Mouse (Mus musculus) hindbrain, postnatal 0 days (tissue): ENCODE results near the gene Fignl1. TPM values are rescaled to one million over a fixed set of nuclear protein-coding genes. Genes with fewer than 3 reads are reported as not detected.

Source experiments
- ATAC-seq: fragments of 200-750 bp; cut with Nextera tagmentation; 2 replicates; pipeline ENCODE4 v1.8.0; 2017; ENCODE audit warnings: mild to moderate bottlenecking, moderate TSS enrichment, moderate library complexity
- DNase-seq: peaks from one replicate; pipeline ENCODE4 v3.0.0-alpha.2; 2015; ENCODE audit warnings: low spot score
- H3K27ac ChIP-seq: fragments of 300-500 bp; sonication (generic); 2 replicates; pipeline ENCODE4 v1.5.1; 2014; ENCODE audit warnings: mild to moderate bottlenecking
- H3K27me3 ChIP-seq: fragments of 300-500 bp; sonication (generic); 2 replicates; pipeline ENCODE4 v1.6.1; 2014; ENCODE audit warnings: low read length, mixed read lengths; ENCODE audit not compliant: insufficient read depth
- H3K36me3 ChIP-seq: fragments of 300-500 bp; sonication (generic); 2 replicates; pipeline ENCODE4 v1.6.1; 2014; ENCODE audit warnings: low read length, mixed read lengths; ENCODE audit not compliant: insufficient read depth
- H3K4me1 ChIP-seq: fragments of 300-500 bp; sonication (generic); 2 replicates; pipeline ENCODE4 v1.6.1; 2014; ENCODE audit warnings: antibody characterized with exemption, low read length, mixed read lengths; ENCODE audit not compliant: insufficient read depth
- H3K4me2 ChIP-seq: fragments of 300-500 bp; sonication (generic); 2 replicates; pipeline ENCODE4 v1.6.1; 2014; ENCODE audit warnings: low read depth, mild to moderate bottlenecking, low read length, moderate library complexity, mixed read lengths
- H3K4me3 ChIP-seq: fragments of 300-500 bp; sonication (generic); 2 replicates; pipeline ENCODE4 v1.5.1; 2014; ENCODE audit warnings: low read length
- H3K9ac ChIP-seq: fragments of 300-500 bp; sonication (generic); replicated peaks from 2 replicates; pipeline ENCODE4 v1.6.1; 2014; ENCODE audit warnings: mild to moderate bottlenecking, low read length, moderate library complexity, mixed read lengths
- H3K9me3 ChIP-seq: fragments of 300-500 bp; sonication (generic); 2 replicates; pipeline ENCODE4 v1.6.1; 2016; ENCODE audit warnings: low read length, mixed read lengths
- CTCF ChIP-seq: IDR thresholded peaks from 2 replicates; pipeline ENCODE4 v1.5.1; 2016; ENCODE audit warnings: antibody characterized with exemption, control low read depth, low read depth
- WGBS: fragments of 180-500 bp; shearing (Covaris S2); extraction: QIAGEN DNeasy Blood & Tissue Kit; methylation state at CpG from one replicate; pipeline ENCODE4 v1.1.7; 2014; 5-methylcytosine and 5-hydroxymethylcytosine counted together
- polyA plus RNA-seq: library from polyadenylated mRNA; unstranded; fragments of >200 nt; fragmentation: Nextera tagmentation; extraction: Ambion mirVana; gene quantifications from 2 replicates; pipeline ENCODE4 v1.2.1, GENCODE M21; 2015
- total RNA-seq: library from RNA; depleted of rRNA; stranded (reverse); fragments of >200 nt; gene quantifications from 2 replicates; pipeline ENCODE4 v1.2.3, GENCODE M21; 2014; rRNA removed

Fignl1 gene
- total RNA-seq = 10.7 and 11.3 TPM in 2 replicates
- 7.0 and 8.8 TPM in 2 replicates for polyA plus RNA-seq

DNA sequence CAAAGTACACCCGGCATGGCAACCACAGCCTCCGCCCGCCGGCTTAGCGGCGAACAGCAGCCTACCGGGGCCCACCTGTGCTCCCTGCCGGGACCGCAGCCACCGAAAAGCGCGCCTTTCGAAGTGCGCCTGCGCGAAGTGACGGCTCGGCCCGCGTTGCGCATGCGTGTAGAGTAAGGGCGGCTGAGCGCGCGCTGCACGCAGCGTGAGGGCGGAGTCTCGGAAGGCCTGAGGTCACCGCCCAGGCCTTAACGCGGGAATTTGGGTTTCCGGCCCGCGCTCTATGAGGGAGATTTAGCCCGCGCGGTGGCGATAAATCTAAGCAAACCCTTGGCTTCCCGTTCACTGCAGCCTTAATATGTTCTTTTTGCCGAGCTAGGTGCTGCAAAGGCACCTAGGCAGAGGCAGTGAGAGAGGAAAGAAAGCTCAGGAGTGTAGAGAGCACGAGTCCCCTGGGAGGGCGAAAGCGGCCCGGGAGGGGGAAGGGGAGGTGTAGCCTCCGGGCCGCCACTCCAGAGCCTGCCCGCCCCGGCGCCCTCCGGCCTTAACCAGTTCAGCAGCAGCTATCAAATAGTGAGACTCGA lies at the start of gene Fignl1:
TSS of gene Fignl1 (minus strand) at position 143 of the 584 bp plus-strand sequence.
- Histone ChIP-seq H3K4me3 (peak within 1 kb of the TSS; percentile 50), H3K27ac (peak within 1 kb of the TSS; percentile 90), H3K4me1 (no peaks in the 10 kb centered on the region), H3K36me3 (no peaks in the 10 kb centered on the region), H3K9me3 (no peaks in the 10 kb centered on the region), H3K9ac (peak within 1 kb of the TSS; percentile 74), H3K27me3 (no peaks in the 10 kb centered on the region), H3K4me2 (peak within 1 kb of the TSS; percentile 78)
- DNase-seq (peak; percentile 98), ATAC-seq (peak; percentile 98)
- WGBS = 3% methylated on average over 53 of the region's 53 CpGs
- peak; percentile 45 for TF ChIP-seq CTCF

DNA sequence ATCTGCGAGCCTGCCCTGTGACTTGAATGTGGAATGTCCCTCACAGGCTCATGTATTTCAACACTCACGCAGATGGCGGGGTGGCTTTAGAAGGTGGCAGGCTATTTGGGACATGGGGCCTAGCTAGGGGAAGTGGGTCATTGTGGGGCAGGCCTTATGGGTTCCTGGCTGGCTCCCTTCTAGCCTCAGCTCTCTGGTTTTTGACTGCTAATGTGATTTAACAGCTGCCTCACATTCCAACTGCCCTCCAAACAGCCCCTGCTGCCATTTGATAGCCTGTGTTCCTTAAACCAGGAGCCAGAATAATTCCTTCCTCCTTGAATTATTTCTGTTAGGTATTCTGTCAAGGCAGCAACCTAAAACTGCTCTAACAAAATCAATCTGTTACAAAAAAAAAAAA lies 48.2 kb upstream of the Fignl1 start:
- no peak overlapping the region for H3K4me2 ChIP-seq
- no peak overlapping the region; the same call in 1 of the 2 replicates for H3K27ac ChIP-seq
- H3K9me3 ChIP-seq = no peaks in the 10 kb centered on the region
- H3K27me3 ChIP-seq = no peaks in the 10 kb centered on the region
- no peak overlapping the region for H3K4me3 ChIP-seq
- H3K36me3 ChIP-seq = no peaks in the 10 kb centered on the region
- 89% methylated on average over 3 of the region's 3 CpGs for WGBS
- no peak overlapping the region for H3K9ac ChIP-seq
- peaks cover 11% of the 10 kb centered on the region; the same call in 1 of the 2 replicates for H3K4me1 ChIP-seq
- no peak for ATAC-seq
- DNase-seq = no peak
- TF ChIP-seq CTCF = no peak

DNA sequence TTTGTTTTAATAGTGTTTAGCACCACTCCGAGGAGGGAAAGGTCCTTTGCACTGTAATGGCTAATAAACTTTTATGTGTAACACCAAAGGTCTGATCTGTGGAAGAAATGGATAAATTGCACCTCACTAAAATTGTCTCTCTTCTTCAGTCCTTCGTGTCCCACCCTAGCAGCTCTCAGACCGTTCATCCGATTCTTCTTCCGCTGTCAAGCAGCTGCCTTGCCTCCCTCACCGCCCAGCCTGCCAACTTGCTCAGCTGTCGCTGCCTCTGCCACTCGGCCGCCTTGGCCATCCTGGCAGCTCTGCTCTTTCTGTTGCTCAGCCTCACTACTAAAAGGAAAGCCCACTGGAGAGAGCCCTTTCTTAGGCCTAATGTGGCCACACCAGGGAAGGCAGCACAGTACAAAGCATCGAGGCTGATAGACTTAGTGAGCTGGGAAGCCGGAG lies 46.9 kb upstream of the Fignl1 start:
- TF ChIP-seq CTCF = no peak
- DNase-seq (peak; percentile 77), ATAC-seq (peak; percentile 80)
- Histone ChIP-seq H3K4me1 (peaks cover 6% of the 10 kb centered on the region; the same call in 1 of the 2 replicates), H3K27ac (peak overlapping the region; percentile 64), H3K4me3 (no peak overlapping the region), H3K9ac (no peak overlapping the region), H3K36me3 (no peaks in the 10 kb centered on the region), H3K9me3 (no peaks in the 10 kb centered on the region), H3K27me3 (no peaks in the 10 kb centered on the region), H3K4me2 (no peak overlapping the region)
- WGBS = 16% methylated on average over 11 of the region's 11 CpGs

DNA sequence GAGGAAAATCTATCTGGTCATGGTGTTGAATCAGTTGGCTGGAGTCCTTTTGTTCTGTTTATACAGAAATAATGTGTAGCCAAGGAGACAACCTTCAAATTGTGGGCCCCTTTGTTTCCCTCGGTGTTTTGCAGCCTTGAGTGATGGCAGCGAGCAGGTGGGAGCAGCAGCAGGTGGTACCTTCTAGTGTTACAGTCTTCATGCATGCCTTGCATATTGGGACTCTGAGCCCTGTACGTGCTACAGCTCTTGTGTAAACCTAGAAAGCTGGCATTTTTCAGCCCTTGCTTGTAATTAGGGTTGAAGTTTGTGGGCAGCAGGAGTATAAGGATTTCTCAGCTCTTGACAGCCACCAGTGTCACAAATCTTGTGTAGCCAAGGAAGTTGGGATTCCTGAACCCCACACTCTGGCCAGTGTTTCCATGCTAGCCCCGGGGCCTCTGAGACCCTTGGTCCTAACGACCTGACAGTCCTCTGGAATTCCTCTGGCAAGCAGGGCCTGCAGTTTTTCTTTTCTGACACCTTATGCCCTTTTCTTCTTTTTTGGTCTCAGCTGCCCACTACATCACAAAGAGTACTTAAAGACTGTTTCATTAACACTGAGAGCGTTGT lies 46.4 kb upstream of the Fignl1 start:
- no peak overlapping the region for H3K4me3 ChIP-seq
- 25% methylated on average over 6 of the region's 6 CpGs for WGBS
- DNase-seq (peak; percentile 23), ATAC-seq (peak; percentile 35; the same call in 1 of the 2 replicates)
- H3K27ac ChIP-seq = no peak overlapping the region
- H3K36me3 ChIP-seq = no peaks in the 10 kb centered on the region
- H3K4me2 ChIP-seq = no peak overlapping the region
- no peak overlapping the region for H3K9ac ChIP-seq
- H3K9me3 ChIP-seq = no peaks in the 10 kb centered on the region
- peaks cover 4% of the 10 kb centered on the region; the same call in 1 of the 2 replicates for H3K4me1 ChIP-seq
- H3K27me3 ChIP-seq = no peaks in the 10 kb centered on the region
- no peak for TF ChIP-seq CTCF

DNA sequence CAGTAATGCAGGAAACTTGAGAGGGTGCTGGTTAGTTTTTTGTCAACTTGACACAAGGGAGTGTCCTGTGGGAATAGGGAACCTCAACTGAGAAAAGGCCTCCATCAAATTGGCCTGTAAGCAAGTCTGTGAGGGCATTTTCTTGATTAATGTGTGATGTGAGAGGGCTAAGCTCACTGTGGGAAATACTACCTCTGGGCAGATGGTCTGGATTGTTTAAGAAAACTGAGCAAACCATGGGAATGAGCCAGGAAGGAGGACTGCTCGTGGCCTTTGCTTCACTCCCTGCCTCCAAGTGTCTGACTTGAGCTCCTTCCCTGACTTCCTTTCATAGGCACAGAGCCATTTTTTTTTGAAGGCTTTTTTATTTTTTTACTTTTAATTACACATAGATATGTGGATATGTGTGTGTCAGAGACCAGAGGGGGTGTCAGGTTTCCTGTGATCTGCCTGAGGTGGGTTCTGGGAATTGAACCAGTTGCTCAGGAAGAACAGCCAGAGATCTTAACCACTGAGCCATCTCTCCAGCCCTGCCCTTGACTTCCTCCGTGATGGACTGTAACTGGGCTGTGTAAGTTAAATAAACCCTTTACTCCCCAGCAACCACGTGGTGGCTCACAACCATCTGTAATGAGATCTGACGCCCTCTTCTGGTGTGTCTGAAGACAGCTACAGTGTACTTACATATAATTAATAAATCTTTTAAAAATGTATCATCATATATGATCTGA lies 45.1 kb upstream of the Fignl1 start:
- H3K27ac ChIP-seq = no peak overlapping the region
- H3K36me3 ChIP-seq = no peaks in the 10 kb centered on the region
- ATAC-seq = no peak
- no peak for DNase-seq
- no peak overlapping the region for H3K9ac ChIP-seq
- no peak for TF ChIP-seq CTCF
- no peak overlapping the region for H3K4me2 ChIP-seq
- no peaks in the 10 kb centered on the region for H3K9me3 ChIP-seq
- no peak overlapping the region for H3K4me3 ChIP-seq
- H3K4me1 ChIP-seq = peaks cover 4% of the 10 kb centered on the region; the same call in 1 of the 2 replicates
- WGBS = 54% methylated on average over 4 of the region's 4 CpGs
- H3K27me3 ChIP-seq = no peaks in the 10 kb centered on the region

DNA sequence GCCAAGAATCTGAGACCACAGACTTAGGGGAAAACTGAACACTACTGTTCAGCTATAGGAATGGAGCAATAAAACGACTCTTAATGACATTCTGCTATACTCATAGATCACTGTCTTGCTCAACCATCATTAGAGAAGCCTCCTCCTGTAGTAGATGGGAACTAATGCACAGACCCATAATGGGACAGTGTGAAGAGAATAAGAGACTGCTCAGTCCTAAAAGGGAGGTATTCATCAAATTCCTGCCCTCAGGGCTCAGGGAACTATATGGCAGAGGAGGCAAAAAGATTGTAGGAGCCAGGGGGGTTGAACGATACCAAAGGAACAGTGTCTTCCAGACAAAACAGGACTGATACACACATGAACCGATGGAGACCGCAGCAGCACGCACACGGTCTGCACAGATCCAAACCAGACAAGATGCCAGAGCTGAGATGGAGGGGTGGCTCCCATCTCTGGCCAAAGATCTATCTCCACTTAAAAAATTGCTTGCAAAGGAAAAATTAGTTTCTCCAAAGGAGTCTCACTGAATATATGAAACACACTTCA lies 43.3 kb upstream of the Fignl1 start:
- H3K4me1 ChIP-seq = peaks cover 4% of the 10 kb centered on the region; the same call in 1 of the 2 replicates
- no peak overlapping the region for H3K4me2 ChIP-seq
- no peak for ATAC-seq
- no peak for TF ChIP-seq CTCF
- WGBS = 70% methylated on average over 6 of the region's 6 CpGs
- no peaks in the 10 kb centered on the region for H3K36me3 ChIP-seq
- no peak overlapping the region for H3K4me3 ChIP-seq
- H3K9ac ChIP-seq = no peak overlapping the region
- no peak overlapping the region for H3K27ac ChIP-seq
- H3K9me3 ChIP-seq = no peaks in the 10 kb centered on the region
- DNase-seq = no peak
- H3K27me3 ChIP-seq = no peaks in the 10 kb centered on the region
